Mouse (Mus musculus): Measurements from ENCODE around the gene Macc1. TPM values are rescaled to one million over a fixed set of nuclear protein-coding genes. Genes with fewer than 3 reads are reported as not detected.

Gene Macc1
- total and polyA plus RNA-seq, 3 experiments: 0.22 TPM; not detected in 2

DNA sequence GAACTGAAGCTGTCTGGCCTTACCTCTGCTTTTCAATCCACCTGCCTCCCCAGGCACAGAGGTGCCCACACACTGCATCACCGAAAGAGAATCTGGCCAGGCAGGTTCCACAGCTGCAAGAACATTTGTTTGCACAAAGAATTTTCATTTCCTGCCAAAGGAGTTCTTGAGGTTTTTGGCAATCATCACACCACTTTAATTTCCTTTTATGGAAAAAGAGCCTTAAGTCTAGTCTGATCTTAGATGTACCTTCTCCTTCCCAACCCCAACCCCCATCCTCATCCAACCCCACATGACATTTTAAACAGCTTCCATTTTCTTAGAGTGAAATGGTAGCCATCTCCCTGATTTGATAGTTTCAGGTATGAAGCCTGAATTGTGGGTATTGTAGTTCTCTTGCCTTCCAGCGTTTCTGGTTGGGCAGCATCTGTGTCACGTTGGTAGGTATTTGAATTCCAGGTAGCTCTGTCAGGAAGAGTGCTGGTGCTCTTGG, 76.2 kb downstream of the Macc1 start:
- ATAC-seq (ENCODE audit: extremely low read depth, insufficient number of reproducible peaks, low FRiP score, poor library complexity, severe bottlenecking): no peak
- Histone ChIP-seq H3K27me3 (ENCODE audit: insufficient read depth, low read length) (no peaks in the 10 kb centered on the region), H3K4me1 (ENCODE audit: insufficient read depth, low read depth, low read length) (no peaks in the 10 kb centered on the region), H3K4me3 (ENCODE audit: low read depth, low read length) (no peak overlapping the region), H3K36me3 (replicated peaks) (no peaks in the 10 kb centered on the region), H3K9me3 (replicated peaks) (no peaks in the 10 kb centered on the region)
- no peak for TF ChIP-seq GATA1 (IDR thresholded peaks at IDR 0.05; ENCODE audit: borderline replicate concordance, low read length)
- TF ChIP-seq GATA2 (IDR thresholded peaks at IDR 0.05; ENCODE audit: borderline replicate concordance, low read depth, low read length): no peak
- no peak for TF ChIP-seq CTCF (IDR thresholded peaks at IDR 0.05; ENCODE audit: low read depth, low read length)
- TF ChIP-seq POLR2AphosphoS5 (IDR thresholded peaks at IDR 0.05; ENCODE audit: insufficient replicate concordance, low read depth, low read length): no peak
- TF ChIP-seq TAL1 (conservative IDR thresholded peaks at IDR 0.05; ENCODE audit: low read depth, low read length): no peak
- no peak for DNase-seq (ENCODE audit: low spot score)

DNA sequence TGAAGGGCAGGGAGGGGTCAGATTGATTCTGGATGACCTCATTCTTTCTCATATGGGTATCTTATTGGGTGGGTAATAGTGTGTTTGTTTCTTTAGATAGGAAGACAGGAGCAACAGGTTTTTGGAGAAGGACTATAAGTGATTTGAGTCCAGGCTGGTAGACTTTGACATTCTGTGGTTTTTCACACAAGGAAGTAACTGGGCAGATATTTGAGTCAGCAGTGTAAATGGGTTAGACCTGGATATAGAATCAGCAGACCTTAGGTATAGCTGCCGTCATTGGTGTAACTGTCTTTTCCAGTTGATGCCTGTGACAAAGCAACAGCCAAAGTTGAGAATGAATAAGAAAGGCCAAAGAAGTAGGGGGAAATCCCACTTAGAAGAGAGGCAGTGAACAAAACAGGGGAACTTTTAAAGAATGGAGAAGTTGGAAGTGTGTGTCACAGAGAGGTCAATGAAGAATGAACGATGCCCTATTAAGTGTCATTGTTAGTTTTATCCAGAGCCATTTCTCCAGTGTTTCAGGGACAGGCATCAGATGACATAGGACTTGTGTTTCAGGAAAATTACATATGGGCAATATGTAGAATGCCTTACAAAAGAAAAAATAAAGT, 84.1 kb downstream of the Macc1 start:
- H3K4me3 ChIP-seq (ENCODE audit: low read depth, low read length): no peak overlapping the region
- no peak for TF ChIP-seq TAL1 (conservative IDR thresholded peaks at IDR 0.05; ENCODE audit: low read depth, low read length)
- no peak for TF ChIP-seq CTCF (IDR thresholded peaks at IDR 0.05; ENCODE audit: low read depth, low read length)
- no peak for TF ChIP-seq POLR2AphosphoS5 (IDR thresholded peaks at IDR 0.05; ENCODE audit: insufficient replicate concordance, low read depth, low read length)
- no peak for TF ChIP-seq GATA1 (IDR thresholded peaks at IDR 0.05; ENCODE audit: borderline replicate concordance, low read length)
- no peak for TF ChIP-seq GATA2 (IDR thresholded peaks at IDR 0.05; ENCODE audit: borderline replicate concordance, low read depth, low read length)
- no peak for DNase-seq (ENCODE audit: low spot score)
- H3K27me3 ChIP-seq (ENCODE audit: insufficient read depth, low read length): no peaks in the 10 kb centered on the region
- no peaks in the 10 kb centered on the region for H3K36me3 ChIP-seq (replicated peaks)
- H3K9me3 ChIP-seq (replicated peaks): no peaks in the 10 kb centered on the region
- no peaks in the 10 kb centered on the region for H3K4me1 ChIP-seq (ENCODE audit: insufficient read depth, low read depth, low read length)
- ATAC-seq (ENCODE audit: extremely low read depth, insufficient number of reproducible peaks, low FRiP score, poor library complexity, severe bottlenecking): no peak

DNA sequence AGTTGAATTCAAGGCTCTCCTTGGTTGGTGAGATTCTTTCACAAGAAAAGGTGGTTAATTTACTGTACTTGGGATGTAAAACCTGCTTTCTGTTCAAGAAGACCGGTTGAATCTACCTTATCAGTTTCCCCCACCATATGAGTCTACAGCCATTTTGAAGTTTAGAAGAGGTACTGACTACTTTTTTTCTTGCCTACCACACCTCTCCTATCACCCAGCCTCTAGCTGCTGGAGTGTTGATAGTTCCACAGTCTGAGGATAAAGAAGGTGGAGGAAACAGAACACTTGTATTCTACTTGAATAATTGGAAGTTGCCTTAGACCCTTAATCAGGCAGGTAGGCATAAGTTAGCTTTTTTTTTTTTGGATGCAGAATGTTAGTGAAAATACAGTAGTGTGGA, 88.2 kb downstream of the Macc1 start:
- no peaks in the 10 kb centered on the region for H3K27me3 ChIP-seq (ENCODE audit: insufficient read depth, low read length)
- H3K36me3 ChIP-seq (replicated peaks): no peaks in the 10 kb centered on the region
- no peak overlapping the region for H3K4me3 ChIP-seq (ENCODE audit: low read depth, low read length)
- DNase-seq (ENCODE audit: low spot score): no peak
- no peak for TF ChIP-seq GATA1 (IDR thresholded peaks at IDR 0.05; ENCODE audit: borderline replicate concordance, low read length)
- no peak for TF ChIP-seq CTCF (IDR thresholded peaks at IDR 0.05; ENCODE audit: low read depth, low read length)
- TF ChIP-seq GATA2 (IDR thresholded peaks at IDR 0.05; ENCODE audit: borderline replicate concordance, low read depth, low read length): no peak
- TF ChIP-seq TAL1 (conservative IDR thresholded peaks at IDR 0.05; ENCODE audit: low read depth, low read length): no peak
- no peak for TF ChIP-seq POLR2AphosphoS5 (IDR thresholded peaks at IDR 0.05; ENCODE audit: insufficient replicate concordance, low read depth, low read length)
- no peaks in the 10 kb centered on the region for H3K9me3 ChIP-seq (replicated peaks)
- H3K4me1 ChIP-seq (ENCODE audit: insufficient read depth, low read depth, low read length): no peaks in the 10 kb centered on the region
- no peak for ATAC-seq (ENCODE audit: extremely low read depth, insufficient number of reproducible peaks, low FRiP score, poor library complexity, severe bottlenecking)

DNA sequence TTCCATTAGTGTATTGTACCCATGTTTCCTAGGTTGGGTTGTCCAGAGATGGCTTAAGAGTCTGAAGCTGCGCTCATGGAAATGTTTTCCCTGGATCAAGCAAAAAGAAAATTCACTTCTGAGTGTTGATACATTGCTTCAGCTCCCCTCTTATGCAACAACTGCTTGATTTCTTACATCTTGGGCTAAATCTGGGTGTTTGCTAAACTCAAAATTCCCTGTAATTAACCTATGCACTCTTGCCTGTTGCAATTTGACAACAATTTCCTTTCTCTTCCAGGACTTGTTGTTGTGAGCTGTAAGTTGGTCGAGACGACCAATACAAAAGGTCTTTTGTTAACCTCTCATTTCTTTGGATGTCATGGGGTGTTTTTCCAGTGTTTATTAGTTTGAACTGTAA, 88.7 kb downstream of the Macc1 start:
- Histone ChIP-seq H3K9me3 (replicated peaks) (no peaks in the 10 kb centered on the region), H3K27me3 (ENCODE audit: insufficient read depth, low read length) (no peaks in the 10 kb centered on the region), H3K4me1 (ENCODE audit: insufficient read depth, low read depth, low read length) (no peaks in the 10 kb centered on the region), H3K36me3 (replicated peaks) (no peaks in the 10 kb centered on the region), H3K4me3 (ENCODE audit: low read depth, low read length) (no peak overlapping the region)
- ATAC-seq (ENCODE audit: extremely low read depth, insufficient number of reproducible peaks, low FRiP score, poor library complexity, severe bottlenecking) (no peak), DNase-seq (ENCODE audit: low spot score) (no peak)
- TF ChIP-seq CTCF (IDR thresholded peaks at IDR 0.05; ENCODE audit: low read depth, low read length) (no peak), GATA1 (IDR thresholded peaks at IDR 0.05; ENCODE audit: borderline replicate concordance, low read length) (no peak), TAL1 (conservative IDR thresholded peaks at IDR 0.05; ENCODE audit: low read depth, low read length) (no peak), GATA2 (IDR thresholded peaks at IDR 0.05; ENCODE audit: borderline replicate concordance, low read depth, low read length) (no peak), POLR2AphosphoS5 (IDR thresholded peaks at IDR 0.05; ENCODE audit: insufficient replicate concordance, low read depth, low read length) (no peak)

DNA sequence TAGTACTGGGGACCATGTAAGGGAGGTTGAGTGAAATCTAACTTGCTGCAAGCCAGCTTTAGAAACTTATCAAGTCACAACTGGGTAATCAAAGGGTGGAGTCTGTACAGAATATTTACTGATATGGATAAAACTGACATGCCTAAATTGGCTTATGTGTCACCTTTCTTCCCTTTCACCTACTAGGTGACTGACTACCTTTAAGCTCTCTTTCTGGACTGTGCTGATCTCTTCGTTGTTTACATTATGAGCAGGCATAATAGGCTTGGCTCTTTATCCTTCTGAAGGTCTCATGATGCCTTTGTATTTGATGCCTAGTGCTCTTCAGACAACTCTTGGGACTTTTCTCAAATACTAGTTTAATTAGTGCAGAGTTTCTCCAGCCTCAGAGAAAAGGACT, 90.7 kb downstream of the Macc1 start:
- H3K4me3 ChIP-seq (ENCODE audit: low read depth, low read length): no peak overlapping the region
- TF ChIP-seq POLR2AphosphoS5 (IDR thresholded peaks at IDR 0.05; ENCODE audit: insufficient replicate concordance, low read depth, low read length) (no peak), GATA2 (IDR thresholded peaks at IDR 0.05; ENCODE audit: borderline replicate concordance, low read depth, low read length) (no peak), CTCF (IDR thresholded peaks at IDR 0.05; ENCODE audit: low read depth, low read length) (no peak), TAL1 (conservative IDR thresholded peaks at IDR 0.05; ENCODE audit: low read depth, low read length) (no peak), GATA1 (IDR thresholded peaks at IDR 0.05; ENCODE audit: borderline replicate concordance, low read length) (no peak)
- no peaks in the 10 kb centered on the region for H3K9me3 ChIP-seq (replicated peaks)
- H3K4me1 ChIP-seq (ENCODE audit: insufficient read depth, low read depth, low read length): no peaks in the 10 kb centered on the region
- no peak for DNase-seq (ENCODE audit: low spot score)
- no peaks in the 10 kb centered on the region for H3K36me3 ChIP-seq (replicated peaks)
- no peaks in the 10 kb centered on the region for H3K27me3 ChIP-seq (ENCODE audit: insufficient read depth, low read length)
- no peak for ATAC-seq (ENCODE audit: extremely low read depth, insufficient number of reproducible peaks, low FRiP score, poor library complexity, severe bottlenecking)

DNA sequence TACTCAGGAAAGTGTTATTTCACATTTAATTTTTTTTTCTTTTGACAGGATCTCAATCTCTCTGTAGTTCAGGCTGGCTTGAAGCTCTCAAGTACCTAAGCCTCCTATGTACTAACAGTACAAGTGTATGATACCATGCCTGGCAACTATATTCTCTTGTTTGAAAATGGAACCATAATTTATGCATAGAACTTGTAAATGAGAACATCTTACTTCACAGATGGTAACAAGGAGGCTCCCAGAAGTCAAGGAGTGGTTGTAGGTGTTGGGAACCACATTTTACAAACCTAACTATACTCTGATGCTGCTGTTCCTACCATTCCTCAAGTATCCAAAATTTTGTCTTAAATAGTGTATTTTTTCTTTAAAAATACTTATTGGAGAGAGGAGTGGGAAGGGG, 96.5 kb downstream of the Macc1 start:
- no peaks in the 10 kb centered on the region for H3K4me1 ChIP-seq (ENCODE audit: insufficient read depth, low read depth, low read length)
- H3K9me3 ChIP-seq (replicated peaks): no peaks in the 10 kb centered on the region
- DNase-seq (ENCODE audit: low spot score): no peak
- H3K27me3 ChIP-seq (ENCODE audit: insufficient read depth, low read length): no peaks in the 10 kb centered on the region
- ATAC-seq (ENCODE audit: extremely low read depth, insufficient number of reproducible peaks, low FRiP score, poor library complexity, severe bottlenecking): no peak
- no peaks in the 10 kb centered on the region for H3K36me3 ChIP-seq (replicated peaks)
- no peak overlapping the region for H3K4me3 ChIP-seq (ENCODE audit: low read depth, low read length)
- no peak for TF ChIP-seq GATA2 (IDR thresholded peaks at IDR 0.05; ENCODE audit: borderline replicate concordance, low read depth, low read length)
- TF ChIP-seq CTCF (IDR thresholded peaks at IDR 0.05; ENCODE audit: low read depth, low read length): no peak
- TF ChIP-seq TAL1 (conservative IDR thresholded peaks at IDR 0.05; ENCODE audit: low read depth, low read length): no peak
- no peak for TF ChIP-seq GATA1 (IDR thresholded peaks at IDR 0.05; ENCODE audit: borderline replicate concordance, low read length)
- no peak for TF ChIP-seq POLR2AphosphoS5 (IDR thresholded peaks at IDR 0.05; ENCODE audit: insufficient replicate concordance, low read depth, low read length)
